Mouse (Mus musculus) hindbrain, embryonic 15.5 days (tissue): ENCODE data around the gene Med10. TPM values are rescaled to one million over a fixed set of nuclear protein-coding genes. Genes with fewer than 3 reads are reported as not detected.

ENCODE experiments used
- ATAC-seq: fragments of 200-750 bp; cut with Nextera tagmentation; 2 replicates; pipeline ENCODE4 v1.8.0; 2017; ENCODE audit warnings: low read depth, moderate number of reproducible peaks, moderate TSS enrichment; ENCODE audit not compliant: low FRiP score
- H3K27ac ChIP-seq: fragments of 300-500 bp; sonication (generic); replicated peaks from 2 replicates; pipeline ENCODE4 v1.5.1; 2015; ENCODE audit warnings: mild to moderate bottlenecking, inconsistent platforms
- H3K27me3 ChIP-seq: fragments of 300-500 bp; sonication (generic); 2 replicates; pipeline ENCODE4 v1.6.1; 2015; ENCODE audit warnings: control low read depth, inconsistent platforms
- H3K36me3 ChIP-seq: fragments of 300-500 bp; sonication (generic); 2 replicates; pipeline ENCODE4 v1.6.1; 2015; ENCODE audit warnings: control low read depth, inconsistent platforms
- H3K4me1 ChIP-seq: fragments of 300-500 bp; sonication (generic); replicated peaks from 2 replicates; pipeline ENCODE4 v1.6.1; 2015; ENCODE audit warnings: control low read depth, inconsistent platforms
- H3K4me2 ChIP-seq: fragments of 300-500 bp; sonication (generic); 2 replicates; pipeline ENCODE4 v1.6.1; 2015; ENCODE audit warnings: moderate library complexity, mild to moderate bottlenecking, inconsistent platforms
- H3K4me3 ChIP-seq: fragments of 300-500 bp; sonication (generic); 2 replicates; pipeline ENCODE4 v1.5.1; 2015; ENCODE audit warnings: mild to moderate bottlenecking, inconsistent platforms
- H3K9ac ChIP-seq: fragments of 300-500 bp; sonication (generic); 2 replicates; pipeline ENCODE4 v1.6.1; 2015; ENCODE audit warnings: inconsistent platforms
- H3K9me3 ChIP-seq: fragments of 300-500 bp; sonication (generic); 2 replicates; pipeline ENCODE4 v1.6.1; 2016; ENCODE audit warnings: control low read depth, inconsistent platforms
- WGBS: fragments of 180-500 bp; shearing (Covaris S2); methylation state at CpG from one replicate; pipeline ENCODE4 v1.1.7; 2015; 5-methylcytosine and 5-hydroxymethylcytosine counted together
- polyA plus RNA-seq: library from polyadenylated mRNA; unstranded; fragments of >200 nt; fragmentation: Nextera tagmentation; extraction: Ambion mirVana; gene quantifications from 2 replicates; pipeline ENCODE4 v1.2.1, GENCODE M21; 2015

The Med10 gene
- polyA plus RNA-seq, 1 experiment from 2014 or later: 139 TPM

GRCm38 (mm10) chr13:69845592-69845991 is 43.4 kb downstream of the Med10 start:
- ATAC-seq: no peak
- no peak overlapping the region for H3K4me2 ChIP-seq
- no peak overlapping the region for H3K9ac ChIP-seq
- H3K36me3 ChIP-seq: no peaks in the 10 kb centered on the region
- no peaks in the 10 kb centered on the region for H3K27me3 ChIP-seq
- H3K9me3 ChIP-seq: no peaks in the 10 kb centered on the region
- no peaks in the 10 kb centered on the region for H3K4me1 ChIP-seq
- H3K27ac ChIP-seq: no peak overlapping the region
- H3K4me3 ChIP-seq: no peak overlapping the region
- 100% methylated on average over 1 of the region's 1 CpGs for WGBS

- no peaks in the 10 kb centered on the region for H3K4me1 ChIP-seq
- H3K36me3 ChIP-seq: no peaks in the 10 kb centered on the region
- no peak overlapping the region for H3K4me2 ChIP-seq
- no peak for ATAC-seq
- 97% methylated on average over 1 of the region's 1 CpGs for WGBS
- no peaks in the 10 kb centered on the region for H3K9me3 ChIP-seq
- no peak overlapping the region for H3K4me3 ChIP-seq
- H3K27me3 ChIP-seq: no peaks in the 10 kb centered on the region
- H3K9ac ChIP-seq: no peak overlapping the region
- no peak overlapping the region for H3K27ac ChIP-seq
These were observed 47.4 kb downstream of the Med10 start for GRCm38 (mm10) chr13:69849579-69849978.

- H3K9me3 ChIP-seq: no peaks in the 10 kb centered on the region
- no peak overlapping the region for H3K27ac ChIP-seq
- no peak overlapping the region for H3K4me2 ChIP-seq
- no peaks in the 10 kb centered on the region for H3K4me1 ChIP-seq
- H3K27me3 ChIP-seq: no peaks in the 10 kb centered on the region
- H3K4me3 ChIP-seq: no peak overlapping the region
- H3K36me3 ChIP-seq: no peaks in the 10 kb centered on the region
- 75% methylated on average over 5 of the region's 5 CpGs for whole genome bisulfite sequencing
- no peak for ATAC-seq
- H3K9ac ChIP-seq: no peak overlapping the region
These were observed 50.1 kb downstream of the Med10 start for GRCm38 (mm10) chr13:69852313-69852712.

- Histone ChIP-seq H3K27me3 (no peaks in the 10 kb centered on the region), H3K4me1 (no peaks in the 10 kb centered on the region), H3K27ac (no peak overlapping the region), H3K9ac (no peak overlapping the region), H3K9me3 (no peaks in the 10 kb centered on the region), H3K36me3 (no peaks in the 10 kb centered on the region), H3K4me2 (no peak overlapping the region), H3K4me3 (no peak overlapping the region)
- ATAC-seq: peak; percentile 59; the same call in 1 of the 2 replicates
- 28% methylated on average over 5 of the region's 5 CpGs for WGBS
These were observed 51.3 kb downstream of the Med10 start for GRCm38 (mm10) chr13:69853425-69854043.

GRCm38 (mm10) chr13:69855941-69856340 is 53.7 kb downstream of the Med10 start:
- 96% methylated on average over 1 of the region's 1 CpGs for WGBS
- no peak overlapping the region for H3K9ac ChIP-seq

GRCm38 (mm10) chr13:69862276-69862675 is 60.1 kb downstream of the Med10 start:
- Histone ChIP-seq H3K4me2 (no peak overlapping the region), H3K36me3 (no peaks in the 10 kb centered on the region), H3K9ac (no peak overlapping the region), H3K27ac (no peak overlapping the region), H3K9me3 (no peaks in the 10 kb centered on the region), H3K27me3 (no peaks in the 10 kb centered on the region), H3K4me1 (no peaks in the 10 kb centered on the region), H3K4me3 (no peak overlapping the region)
- ATAC-seq: no peak
- WGBS: 97% methylated on average over 4 of the region's 4 CpGs

More at GRCm38 (mm10) chr13:69855941-69856340, 53.7 kb downstream of the Med10 start:
- Histone ChIP-seq H3K4me2 (no peak overlapping the region), H3K4me3 (no peak overlapping the region), H3K4me1 (no peaks in the 10 kb centered on the region), H3K27me3 (no peaks in the 10 kb centered on the region), H3K36me3 (no peaks in the 10 kb centered on the region), H3K27ac (no peak overlapping the region), H3K9me3 (no peaks in the 10 kb centered on the region)
- ATAC-seq: no peak

- H3K27ac ChIP-seq: no peak overlapping the region
- H3K4me1 ChIP-seq: no peaks in the 10 kb centered on the region
- no peak for ATAC-seq
- no peaks in the 10 kb centered on the region for H3K36me3 ChIP-seq
- WGBS: 73% methylated on average over 8 of the region's 8 CpGs
- no peaks in the 10 kb centered on the region for H3K9me3 ChIP-seq
- no peak overlapping the region for H3K9ac ChIP-seq
- no peaks in the 10 kb centered on the region for H3K27me3 ChIP-seq
- H3K4me3 ChIP-seq: no peak overlapping the region
- no peak overlapping the region for H3K4me2 ChIP-seq
These were observed 62.7 kb downstream of the Med10 start for GRCm38 (mm10) chr13:69864911-69865310.

Other genes with a start within 250 kb of the Med10 start
- gene Srd5a1, start 191.0 kb upstream of the Med10 start, polyA plus RNA-seq: 27.9 and 30.8 TPM in 2 replicates
- gene Ube2ql1, start 62.5 kb upstream of the Med10 start, polyA plus RNA-seq: 30.5 and 32.0 TPM in 2 replicates